Mouse (Mus musculus) bone marrow macrophage, adult 2 months (primary cell): ENCODE data around the gene Nr1d1. TPM values are rescaled to one million over a fixed set of nuclear protein-coding genes. Genes with fewer than 3 reads are reported as not detected.

Source experiments
- H3K27ac ChIP-seq: 2 replicates; pipeline ENCODE4 v1.5.1; 2012; ENCODE audit warnings: low read depth, low read length; ENCODE audit not compliant: insufficient read depth
- H3K4me1 ChIP-seq: 2 replicates; pipeline ENCODE4 v1.6.1; 2012; ENCODE audit warnings: low read length; ENCODE audit not compliant: control insufficient read depth, insufficient read depth
- H3K4me3 ChIP-seq: 2 replicates; pipeline ENCODE4 v1.5.1; 2012; ENCODE audit warnings: mild to moderate bottlenecking, low read length, moderate library complexity; ENCODE audit not compliant: insufficient read depth
- CTCF ChIP-seq: IDR thresholded peaks from 2 replicates; pipeline ENCODE4 v1.5.1; 2012; ENCODE audit warnings: low read depth, mild to moderate bottlenecking, low read length, moderate library complexity
- POLR2A ChIP-seq: IDR thresholded peaks from 2 replicates; pipeline ENCODE4 v1.6.1; 2012; ENCODE audit warnings: mild to moderate bottlenecking, low read depth, low read length, borderline replicate concordance
- polyA plus RNA-seq: library from polyadenylated mRNA; stranded (reverse); fragments of >200 nt; gene quantifications from 2 replicates; pipeline ENCODE4 v1.2.4, GENCODE M21; 2012; ENCODE audit not compliant: missing spikeins, insufficient read depth, insufficient read length

Gene Nr1d1
- polyA plus RNA-seq, 1 experiment: 8.2 TPM

DNA sequence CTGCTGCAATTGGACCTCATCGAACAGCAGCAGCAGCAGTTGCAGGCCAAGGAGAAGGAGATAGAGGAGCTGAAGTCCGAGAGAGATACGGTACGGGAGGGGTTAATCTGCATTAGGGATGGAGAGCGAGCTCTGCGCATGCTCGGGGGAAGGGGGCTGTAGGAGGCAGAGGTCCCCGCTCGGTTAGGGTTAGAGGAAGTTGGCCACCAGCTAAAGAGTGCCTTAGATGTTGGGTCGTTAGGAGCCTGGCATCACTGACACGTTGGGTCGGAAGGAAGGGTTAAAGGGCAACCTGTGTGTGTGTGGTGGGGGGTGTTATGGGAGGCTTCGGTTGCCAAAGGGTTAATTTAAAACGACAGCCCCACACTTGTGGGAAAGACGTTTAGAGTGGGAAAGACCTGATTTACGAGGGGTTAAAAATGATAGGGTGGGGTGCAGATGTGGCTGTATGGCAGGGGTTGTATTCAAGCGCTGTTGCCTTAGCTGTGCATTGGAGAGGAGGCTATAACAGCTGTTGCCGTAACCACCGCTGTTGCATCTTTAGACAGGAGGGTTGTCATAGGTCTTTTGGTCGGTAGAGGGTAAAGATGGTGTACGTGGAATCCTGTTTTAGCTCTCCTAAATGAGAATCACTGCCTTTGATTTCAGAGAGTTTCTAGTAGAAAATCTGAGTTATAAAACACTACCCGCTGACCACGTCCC, 21.5 kb upstream of the Nr1d1 start:
- Histone ChIP-seq H3K4me3 (peak overlapping the region; percentile 79), H3K4me1 (peaks cover 19% of the 10 kb centered on the region), H3K27ac (peak overlapping the region; percentile 90)
- TF ChIP-seq CTCF (no peak), POLR2A (no peak)

DNA sequence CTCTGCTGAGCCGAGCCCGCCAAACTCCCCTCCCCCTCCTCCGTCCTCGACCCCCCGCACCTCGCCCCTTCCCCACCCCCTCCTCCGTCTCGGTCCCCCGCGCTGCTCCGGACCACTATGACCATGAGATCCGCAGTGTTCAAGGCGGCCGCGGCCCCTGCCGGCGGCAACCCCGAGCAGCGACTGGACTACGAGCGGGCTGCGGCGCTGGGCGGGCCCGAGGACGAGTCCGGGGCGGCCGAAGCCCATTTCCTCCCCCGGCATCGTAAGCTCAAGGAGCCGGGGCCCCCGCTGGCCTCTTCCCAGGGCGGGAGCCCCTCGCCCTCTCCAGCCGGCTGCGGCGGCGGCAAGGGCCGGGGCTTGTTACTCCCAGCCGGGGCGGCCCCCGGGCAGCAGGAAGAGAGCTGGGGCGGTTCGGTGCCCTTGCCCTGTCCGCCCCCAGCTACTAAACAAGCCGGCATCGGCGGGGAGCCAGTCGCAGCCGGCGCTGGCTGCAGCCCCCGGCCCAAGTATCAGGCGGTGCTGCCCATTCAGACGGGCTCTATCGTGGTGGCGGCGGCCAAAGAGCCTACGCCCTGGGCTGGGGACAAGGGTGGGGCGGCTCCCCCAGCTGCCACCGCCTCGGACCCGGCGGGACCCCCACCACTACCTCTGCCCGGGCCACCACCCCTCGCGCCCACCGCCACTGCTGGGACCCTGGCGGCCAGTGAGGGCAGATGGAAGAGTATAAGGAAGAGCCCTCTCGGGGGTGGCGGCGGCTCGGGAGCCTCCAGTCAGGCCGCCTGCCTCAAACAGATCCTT, 20.8 kb upstream of the Nr1d1 start:
- TF ChIP-seq CTCF: no peak
- TF ChIP-seq POLR2A: no peak
- Histone ChIP-seq H3K4me1 (peaks cover 14% of the 10 kb centered on the region), H3K4me3 (peak overlapping the region; percentile 79), H3K27ac (peak overlapping the region; percentile 90)

DNA sequence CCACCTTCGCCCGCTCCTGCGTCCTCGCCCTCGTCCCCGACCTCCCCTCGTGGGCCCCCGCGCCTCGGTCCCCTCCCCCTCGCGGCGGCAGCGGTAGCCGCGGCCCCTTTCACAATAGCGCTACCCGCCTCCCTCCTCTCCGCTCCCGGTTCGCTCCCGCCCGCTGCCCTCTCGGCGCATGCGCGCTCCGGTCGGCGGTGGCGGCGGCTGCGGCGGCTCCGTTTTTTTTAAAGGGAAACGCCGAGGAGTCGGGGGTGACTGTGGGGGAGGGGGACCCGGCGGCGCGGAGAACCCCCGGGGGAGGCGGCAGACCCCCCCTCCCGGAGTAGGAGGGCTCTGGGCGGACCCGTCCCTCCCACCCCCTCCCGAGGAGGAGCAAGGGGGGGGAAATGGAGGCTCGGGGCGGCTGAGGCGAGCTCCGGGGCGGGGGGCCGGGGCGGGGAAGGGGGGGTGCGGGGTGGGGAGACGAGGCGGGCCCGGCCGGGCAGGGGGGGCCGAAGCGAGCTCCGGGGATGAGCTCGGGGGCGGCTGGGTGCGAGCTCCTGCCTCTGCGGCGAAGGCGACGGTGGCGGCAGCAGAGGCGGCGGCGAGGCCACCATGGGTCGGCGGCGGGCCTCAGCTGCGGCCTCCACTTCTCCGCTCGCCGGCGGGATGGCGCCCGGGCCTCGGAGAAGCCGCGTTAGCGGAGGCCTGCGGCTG, 20.0 kb upstream of the Nr1d1 start, which contains the start of gene Msl1:
Gene Msl1 (plus strand): TSS at position 502 of the 699 bp plus-strand sequence.
- peak within 1 kb of the TSS; percentile 80 for H3K4me3 ChIP-seq
- peak within 1 kb of the TSS; percentile 97 for H3K27ac ChIP-seq
- TF ChIP-seq CTCF (no peak), POLR2A (no peak)
- H3K4me1 ChIP-seq: peaks cover 15% of the 10 kb centered on the region

DNA sequence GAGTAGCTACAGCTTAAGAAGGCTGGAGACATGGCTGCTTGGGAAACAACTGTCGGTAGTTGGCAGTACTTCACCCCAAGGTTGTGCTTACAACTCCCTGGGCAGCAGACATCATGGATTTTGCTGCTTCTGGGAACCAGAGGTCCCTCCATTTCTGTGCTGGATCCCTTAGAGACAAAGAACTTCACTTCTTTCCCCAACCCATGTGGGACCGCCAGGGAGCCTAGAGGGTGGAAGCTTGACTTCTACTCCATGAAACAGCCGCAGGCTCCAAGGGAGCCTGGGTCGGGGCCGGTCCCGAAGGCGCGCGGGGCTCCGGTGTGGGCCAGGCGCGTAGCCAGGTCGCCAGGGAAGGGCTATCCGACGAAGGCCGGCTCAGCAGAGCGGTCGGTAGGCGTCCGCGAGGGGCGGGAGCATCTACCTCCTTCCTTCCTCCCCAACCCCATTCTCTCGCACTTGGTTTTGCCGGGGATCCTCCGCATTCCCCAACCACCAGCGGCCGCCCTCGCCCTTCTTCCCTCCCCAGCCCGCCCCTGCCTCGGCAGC, 19.4 kb upstream of the Nr1d1 start:
- TF ChIP-seq POLR2A (no peak), CTCF (0 out of 2 replicates have a peak, but pooled peaks have one; percentile 17)
- H3K4me3 ChIP-seq: peak overlapping the region; percentile 80
- peak overlapping the region; percentile 97 for H3K27ac ChIP-seq
- H3K4me1 ChIP-seq: peaks cover 20% of the 10 kb centered on the region

DNA sequence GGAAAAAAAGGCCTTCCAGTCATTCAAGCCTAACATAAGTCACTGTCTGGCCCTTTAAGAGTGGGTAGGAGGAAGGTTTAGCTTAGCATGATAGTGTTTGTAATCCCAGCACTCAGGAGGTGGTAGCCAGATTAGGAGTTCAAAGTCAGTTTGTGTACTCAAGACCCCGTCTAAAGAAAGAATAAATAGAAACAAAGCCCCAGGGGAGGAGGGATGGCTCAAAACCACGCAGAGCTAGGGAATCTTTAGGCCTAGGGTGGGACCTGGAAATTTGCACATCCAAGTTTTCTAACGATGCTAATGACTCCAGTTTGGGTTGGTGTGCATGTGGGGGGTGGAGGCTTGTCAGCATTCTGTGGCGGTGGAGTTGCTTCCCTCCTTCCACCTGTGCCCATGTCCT, 16.9 kb upstream of the Nr1d1 start:
- Histone ChIP-seq H3K4me3 (no peak overlapping the region), H3K27ac (no peak overlapping the region), H3K4me1 (peaks cover 25% of the 10 kb centered on the region)
- TF ChIP-seq CTCF (no peak), POLR2A (no peak)

DNA sequence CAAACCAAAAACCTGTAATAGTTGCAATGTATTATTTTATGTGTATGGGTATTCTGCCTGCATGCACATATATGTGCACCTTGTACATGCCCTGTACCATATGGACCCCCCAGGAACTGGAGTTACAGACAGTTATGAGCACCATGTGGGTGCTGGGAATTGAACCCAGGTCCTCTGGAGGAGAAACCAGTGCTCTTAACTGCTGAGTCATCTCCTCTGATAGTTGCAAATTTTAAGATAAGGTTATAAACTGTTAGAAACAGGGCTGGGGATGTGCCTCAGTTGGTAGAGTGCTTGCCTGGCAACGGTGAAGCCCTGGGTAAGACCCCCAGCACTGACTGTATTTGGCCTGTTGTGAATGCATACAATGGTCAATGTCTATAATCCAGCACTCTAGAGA, 16.3 kb upstream of the Nr1d1 start:
- H3K27ac ChIP-seq: no peak overlapping the region
- peaks cover 27% of the 10 kb centered on the region for H3K4me1 ChIP-seq
- H3K4me3 ChIP-seq: no peak overlapping the region
- TF ChIP-seq POLR2A (no peak), CTCF (no peak)

DNA sequence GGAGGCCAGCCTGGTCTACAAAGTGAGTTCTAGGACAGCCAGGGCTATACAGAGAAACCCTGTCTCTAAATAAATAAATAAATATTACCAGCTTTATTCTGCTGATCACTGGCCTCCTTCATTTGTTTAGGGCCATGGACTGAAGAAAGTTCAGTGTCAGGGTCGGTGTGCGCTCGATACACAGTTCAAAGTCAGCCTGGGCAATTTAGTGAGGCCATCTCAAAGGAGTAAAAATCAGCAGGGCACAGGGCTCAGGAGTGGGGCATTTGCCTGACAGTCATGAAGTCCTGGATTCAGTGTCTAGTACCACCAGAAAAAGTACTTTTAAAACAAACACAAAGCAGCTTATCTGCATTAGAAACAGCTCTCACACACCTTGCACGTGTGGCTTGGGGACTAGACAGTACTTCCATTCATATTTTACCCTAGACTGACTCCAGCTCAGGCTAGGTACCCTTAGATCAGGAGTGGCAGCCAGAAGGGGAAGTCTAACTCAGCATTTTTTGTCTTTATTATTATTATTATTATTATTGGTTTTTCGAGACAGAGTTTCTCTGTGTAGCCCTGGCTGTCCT, 15.6 kb upstream of the Nr1d1 start:
- Histone ChIP-seq H3K4me1 (peaks cover 32% of the 10 kb centered on the region), H3K27ac (no peak overlapping the region), H3K4me3 (no peak overlapping the region)
- TF ChIP-seq POLR2A (no peak), CTCF (no peak)

DNA sequence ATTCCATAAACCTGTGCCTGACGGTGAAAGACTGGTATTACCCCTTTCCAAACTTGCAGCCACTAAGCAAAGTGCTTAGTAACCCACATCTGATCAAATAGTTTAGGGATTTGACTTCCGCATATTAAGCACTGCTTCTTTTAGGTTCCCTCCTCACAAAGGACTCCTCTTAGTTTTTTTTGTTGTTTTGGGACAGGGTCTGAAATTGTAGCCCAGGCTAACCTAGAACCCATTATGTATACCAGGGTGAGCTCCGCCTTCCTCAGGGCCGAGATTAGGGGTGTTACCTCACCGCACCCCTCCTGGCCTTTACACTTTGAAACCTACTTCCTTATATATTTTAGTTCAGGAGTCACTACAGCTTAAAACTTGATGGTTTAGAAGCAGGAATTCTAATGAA, 14.7 kb upstream of the Nr1d1 start:
- H3K4me1 ChIP-seq: peaks cover 39% of the 10 kb centered on the region
- TF ChIP-seq POLR2A (no peak), CTCF (no peak)
- H3K4me3 ChIP-seq: peak overlapping the region; percentile 78; the same call in 1 of the 2 replicates
- peak overlapping the region; percentile 63 for H3K27ac ChIP-seq

DNA sequence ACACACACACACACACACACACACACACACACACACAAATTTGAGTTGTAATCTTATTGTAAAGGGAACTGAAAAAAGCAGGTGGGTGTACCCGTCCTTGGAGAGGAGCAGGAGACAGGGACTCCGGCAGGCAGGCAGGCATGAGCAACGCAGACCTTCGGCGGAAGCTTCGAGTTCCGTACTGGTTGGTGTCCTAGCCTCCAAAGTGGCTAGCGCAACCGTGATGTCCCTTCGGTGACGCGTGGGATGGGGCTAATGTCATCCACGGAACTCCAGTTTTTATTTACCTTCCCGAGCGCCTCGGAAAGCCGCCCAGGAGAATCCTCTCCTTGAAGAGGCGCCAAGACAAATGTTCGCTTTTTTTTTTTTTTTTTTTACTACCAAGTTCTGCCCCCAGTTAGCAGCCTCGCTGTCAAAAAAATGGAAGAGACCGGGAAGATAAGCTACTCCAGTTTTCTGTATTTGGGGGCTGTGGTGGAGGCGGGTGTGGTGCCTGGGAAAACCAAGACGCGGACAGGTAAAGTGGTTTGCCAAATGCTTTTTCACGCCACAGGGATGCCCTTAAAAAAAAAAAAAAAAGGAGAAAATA, 14.2 kb upstream of the Nr1d1 start:
- TF ChIP-seq POLR2A: no peak
- no peak for TF ChIP-seq CTCF
- Histone ChIP-seq H3K27ac (peak overlapping the region; percentile 63), H3K4me1 (peaks cover 43% of the 10 kb centered on the region), H3K4me3 (peak overlapping the region; percentile 78)
